Mouse (Mus musculus): ENCODE results near the gene Ghrl.

DNA sequence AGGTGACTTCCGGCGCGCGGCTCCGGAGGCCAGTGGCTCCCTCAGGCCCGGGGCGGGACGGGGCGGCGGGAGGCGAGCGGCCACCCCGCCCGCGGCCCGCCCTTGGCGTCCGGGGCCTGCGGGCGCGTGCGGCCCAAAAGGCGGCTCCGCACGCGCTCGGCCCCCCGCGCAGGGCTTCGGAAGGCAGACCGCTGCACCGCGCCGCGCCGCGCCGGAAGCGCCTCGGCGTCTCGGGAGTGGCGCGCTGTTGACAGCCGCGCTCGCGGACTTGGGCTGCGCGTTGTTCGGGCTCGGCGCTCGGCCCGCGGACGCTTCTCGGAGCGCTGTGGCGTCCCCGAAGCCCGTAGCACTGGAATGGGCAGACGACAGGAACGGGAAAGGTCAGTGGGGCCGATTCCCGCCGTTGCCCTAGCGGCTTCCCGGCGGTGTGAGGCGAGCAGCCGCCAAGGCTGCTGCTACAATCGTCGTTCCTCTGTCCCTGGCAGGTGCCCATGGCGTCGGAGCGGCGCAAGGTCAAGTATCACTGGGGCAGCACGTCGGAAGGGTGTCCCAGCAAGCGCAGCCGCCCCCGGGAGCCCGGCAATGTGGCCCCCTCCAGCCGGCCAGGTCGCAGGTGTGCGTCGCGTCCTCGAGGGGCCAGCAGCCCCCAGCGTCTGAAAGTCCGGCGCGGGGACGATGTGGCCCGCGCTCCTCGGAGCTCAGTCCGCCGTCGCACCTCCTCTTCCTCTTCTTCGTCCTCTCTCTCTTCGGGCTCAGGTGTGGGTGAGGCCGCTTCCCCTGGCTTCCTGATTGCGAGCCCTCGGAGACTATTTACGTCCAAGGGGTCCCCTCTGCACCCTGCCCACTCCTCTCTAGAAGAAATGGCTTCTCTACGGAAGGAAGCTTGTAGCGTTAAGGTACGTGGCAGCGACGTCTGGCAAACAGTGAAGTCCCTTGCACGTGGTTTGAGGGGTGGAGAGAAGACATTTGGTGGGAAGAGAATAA, 22.2 kb downstream of the Ghrl start:
- TF ChIP-seq CTCF (IDR thresholded peaks at IDR 0.05; ENCODE audit: low read depth) (no peak), EP300 (IDR thresholded peaks at IDR 0.05; ENCODE audit: low read depth) (no peak)

All from liver, embryonic 14.5 days (tissue).